Mouse (Mus musculus): Measurements from ENCODE around the gene Kif26b.

- TF ChIP-seq CTCF (IDR thresholded peaks at IDR 0.05; ENCODE audit: control insufficient read depth, insufficient read depth, low read length) (no peak), POLR2A (IDR thresholded peaks at IDR 0.05; ENCODE audit: borderline replicate concordance, control insufficient read depth, low read depth, low read length) (no peak)
Measured at GRCm38 (mm10) chr1:178762125-178762741, 233.3 kb downstream of the Kif26b start.
